Mouse (Mus musculus): ENCODE results near the gene Hipk3. TPM values are rescaled to one million over a fixed set of nuclear protein-coding genes. Genes with fewer than 3 reads are reported as not detected.

Gene Hipk3
- polyA plus RNA-seq, 1 experiment from 2014 or later, result 6.3 TPM

DNA sequence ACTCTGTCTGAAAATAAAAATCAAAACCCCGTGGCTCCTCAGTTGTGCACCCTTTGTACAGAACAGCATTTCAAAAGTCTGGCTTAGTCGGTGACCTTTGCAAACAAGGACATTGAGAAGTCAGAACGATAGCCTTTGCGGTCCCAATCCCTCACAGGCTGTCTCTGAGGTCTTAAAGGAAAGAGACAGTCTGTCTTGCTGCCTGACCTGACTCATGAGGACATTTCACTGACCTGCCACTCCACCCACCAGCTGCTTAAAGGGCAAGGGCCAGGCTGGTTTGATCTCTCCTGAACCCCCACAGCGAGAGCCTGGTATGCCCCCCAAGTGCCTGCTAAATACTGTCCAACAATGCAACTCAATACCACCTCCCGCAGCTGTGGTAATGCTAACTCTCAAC is 90.2 kb downstream of the Hipk3 start:
- Histone ChIP-seq H3K9ac (replicated peaks) (no peak overlapping the region), H3K4me2 (ENCODE audit: low read depth, low read length) (no peak overlapping the region), H3K27me3 (ENCODE audit: insufficient read depth, low read length) (peaks cover 20% of the 10 kb centered on the region), H3K4me3 (ENCODE audit: low read depth, low read length) (no peak overlapping the region), H3K9me3 (ENCODE audit: low read length) (0 out of 2 replicates have a peak, but pooled peaks cover 2% of the 10 kb centered on the region), H3K4me1 (ENCODE audit: insufficient read depth) (no peaks in the 10 kb centered on the region), H3K27ac (ENCODE audit: low read depth) (no peak overlapping the region), H3K36me3 (replicated peaks; ENCODE audit: insufficient read depth, low read length) (no peaks in the 10 kb centered on the region)
- ATAC-seq (no peak), DNase-seq (no peak)
- WGBS (ENCODE audit: insufficient replicate concordance), result 83% methylated on average over 6 of the region's 6 CpGs
- TF ChIP-seq EP300 (IDR thresholded peaks at IDR 0.05; ENCODE audit: low read depth), result no peak
- no peak for TF ChIP-seq CTCF (IDR thresholded peaks at IDR 0.05; ENCODE audit: low read depth)

DNA sequence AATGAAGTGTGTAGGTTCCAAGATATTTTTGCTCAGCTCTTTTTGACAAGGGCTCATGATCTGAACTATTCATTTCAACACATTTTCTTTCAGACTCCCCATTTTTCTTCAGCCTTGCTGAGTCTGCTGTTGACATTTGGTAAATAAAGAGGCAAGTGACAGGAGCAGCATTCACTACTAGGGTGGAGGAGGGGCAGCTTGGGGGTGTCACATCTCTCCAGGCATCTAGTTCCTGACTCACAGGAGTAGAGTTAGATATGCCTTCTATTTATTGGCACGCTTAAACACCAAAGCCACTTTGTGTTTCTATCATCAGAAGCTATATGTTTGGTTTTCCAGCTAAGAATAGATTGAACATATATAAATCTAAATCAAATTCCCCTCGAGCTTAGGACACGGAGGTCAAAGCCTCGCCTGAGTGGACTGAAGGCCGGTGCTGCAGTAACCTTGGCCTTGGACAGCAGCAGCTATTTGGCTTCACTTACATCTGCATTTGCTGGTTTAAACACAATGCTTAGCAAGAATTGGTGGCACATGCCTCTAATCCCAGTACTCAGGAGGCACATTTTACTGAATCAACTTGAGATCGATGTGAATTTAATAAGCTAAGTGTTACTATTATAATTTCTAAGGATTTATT is 95.5 kb downstream of the Hipk3 start:
- ATAC-seq (no peak), DNase-seq (no peak)
- Histone ChIP-seq H3K36me3 (replicated peaks; ENCODE audit: insufficient read depth, low read length) (no peaks in the 10 kb centered on the region), H3K4me3 (ENCODE audit: low read depth, low read length) (no peak overlapping the region), H3K27ac (ENCODE audit: low read depth) (no peak overlapping the region), H3K4me2 (ENCODE audit: low read depth, low read length) (no peak overlapping the region), H3K4me1 (ENCODE audit: insufficient read depth) (no peaks in the 10 kb centered on the region), H3K9ac (replicated peaks) (no peak overlapping the region), H3K27me3 (ENCODE audit: insufficient read depth, low read length) (no peaks in the 10 kb centered on the region), H3K9me3 (ENCODE audit: low read length) (0 out of 2 replicates have a peak, but pooled peaks cover 2% of the 10 kb centered on the region)
- 70% methylated on average over 6 of the region's 6 CpGs for WGBS (ENCODE audit: insufficient replicate concordance)
- no peak for TF ChIP-seq EP300 (IDR thresholded peaks at IDR 0.05; ENCODE audit: low read depth)
- no peak for TF ChIP-seq CTCF (IDR thresholded peaks at IDR 0.05; ENCODE audit: low read depth)

DNA sequence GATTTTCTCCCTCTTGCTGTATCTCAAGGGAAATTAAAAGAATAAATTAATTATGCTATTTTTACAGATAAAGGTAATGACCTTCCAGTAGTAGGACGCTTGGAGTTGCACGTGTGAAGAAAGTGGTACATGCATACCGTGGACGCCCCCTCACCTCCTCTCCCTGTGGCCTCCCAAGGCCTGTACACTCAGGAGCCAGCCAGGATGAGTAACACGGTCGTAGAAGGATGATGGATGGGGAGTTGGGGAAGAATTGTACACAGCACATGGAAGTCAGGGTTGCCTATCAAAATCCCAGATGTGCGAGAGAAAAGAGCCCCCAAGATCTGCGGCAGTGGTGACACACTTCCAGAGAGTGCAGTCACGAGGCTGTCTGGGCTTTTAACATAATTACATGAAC is 98.3 kb downstream of the Hipk3 start:
- DNase-seq (no peak), ATAC-seq (no peak)
- Histone ChIP-seq H3K9ac (replicated peaks) (no peak overlapping the region), H3K36me3 (replicated peaks; ENCODE audit: insufficient read depth, low read length) (no peaks in the 10 kb centered on the region), H3K9me3 (ENCODE audit: low read length) (0 out of 2 replicates have a peak, but pooled peaks cover 2% of the 10 kb centered on the region), H3K27me3 (ENCODE audit: insufficient read depth, low read length) (no peaks in the 10 kb centered on the region), H3K4me1 (ENCODE audit: insufficient read depth) (no peaks in the 10 kb centered on the region), H3K4me2 (ENCODE audit: low read depth, low read length) (no peak overlapping the region), H3K4me3 (ENCODE audit: low read depth, low read length) (no peak overlapping the region), H3K27ac (ENCODE audit: low read depth) (no peak overlapping the region)
- 71% methylated on average over 9 of the region's 9 CpGs for WGBS (ENCODE audit: insufficient replicate concordance)
- TF ChIP-seq CTCF (IDR thresholded peaks at IDR 0.05; ENCODE audit: low read depth) (no peak), EP300 (IDR thresholded peaks at IDR 0.05; ENCODE audit: low read depth) (no peak)

DNA sequence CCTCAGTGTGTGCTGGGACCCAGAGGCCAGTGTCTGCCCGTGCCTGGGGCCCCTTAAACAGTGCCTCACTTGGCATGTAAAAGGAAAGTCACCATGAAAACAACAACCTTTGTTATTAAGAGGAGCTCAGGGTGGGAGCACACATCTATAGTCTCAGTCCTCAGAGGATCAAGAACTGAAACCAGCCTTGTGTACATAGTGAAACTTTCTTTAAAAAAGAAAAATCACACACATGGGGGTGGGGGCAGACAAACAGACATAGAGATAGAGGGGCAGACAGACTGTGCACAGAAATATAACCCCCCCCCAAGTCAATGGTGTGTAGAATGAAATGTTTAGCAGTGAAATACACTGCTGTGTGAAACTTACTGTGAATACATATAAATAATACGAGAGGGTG is 99.5 kb downstream of the Hipk3 start:
- no peak overlapping the region for H3K4me3 ChIP-seq (ENCODE audit: low read depth, low read length)
- no peak overlapping the region for H3K4me2 ChIP-seq (ENCODE audit: low read depth, low read length)
- DNase-seq (no peak), ATAC-seq (no peak)
- no peak overlapping the region for H3K27ac ChIP-seq (ENCODE audit: low read depth)
- 62% methylated on average over 2 of the region's 2 CpGs for WGBS (ENCODE audit: insufficient replicate concordance)
- no peaks in the 10 kb centered on the region for H3K27me3 ChIP-seq (ENCODE audit: insufficient read depth, low read length)
- H3K36me3 ChIP-seq (replicated peaks; ENCODE audit: insufficient read depth, low read length), result no peaks in the 10 kb centered on the region
- H3K9me3 ChIP-seq (ENCODE audit: low read length), result 0 out of 2 replicates have a peak, but pooled peaks cover under 1% of the 10 kb centered on the region
- no peak overlapping the region for H3K9ac ChIP-seq (replicated peaks)
- no peaks in the 10 kb centered on the region for H3K4me1 ChIP-seq (ENCODE audit: insufficient read depth)
- TF ChIP-seq CTCF (IDR thresholded peaks at IDR 0.05; ENCODE audit: low read depth), result no peak
- TF ChIP-seq EP300 (IDR thresholded peaks at IDR 0.05; ENCODE audit: low read depth), result no peak

DNA sequence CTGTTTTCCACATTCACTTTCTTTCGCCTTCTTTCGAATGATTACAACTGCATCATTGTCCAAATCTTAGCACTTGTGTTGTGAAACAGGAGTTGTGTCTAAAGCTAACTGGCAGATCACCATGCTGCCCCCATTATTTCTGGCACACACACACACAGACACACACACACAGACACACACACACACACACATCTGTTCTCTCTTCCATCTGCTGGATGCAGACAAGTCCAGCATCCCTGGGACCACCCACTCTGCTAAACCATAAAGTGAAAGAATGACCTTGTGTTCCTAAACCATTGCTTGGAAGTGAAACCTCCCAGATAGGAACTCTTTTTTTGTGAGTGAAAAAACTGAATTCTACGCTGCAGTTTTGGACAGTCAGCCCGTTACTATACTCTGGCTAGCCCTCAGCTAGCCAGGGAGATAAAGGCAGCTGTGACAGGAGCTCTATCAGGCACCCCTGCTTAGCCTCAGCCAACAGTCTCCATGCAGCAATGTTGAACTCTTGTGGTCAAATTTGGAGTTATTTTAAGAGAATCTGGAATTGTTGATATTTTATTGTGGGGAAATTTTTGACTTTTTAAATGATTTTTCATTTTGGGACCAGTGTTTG is 101.4 kb downstream of the Hipk3 start:
- H3K4me1 ChIP-seq (ENCODE audit: insufficient read depth), result no peaks in the 10 kb centered on the region
- H3K9me3 ChIP-seq (ENCODE audit: low read length), result no peaks in the 10 kb centered on the region
- ATAC-seq (no peak), DNase-seq (no peak)
- no peak overlapping the region for H3K4me2 ChIP-seq (ENCODE audit: low read depth, low read length)
- WGBS (ENCODE audit: insufficient replicate concordance), result 66% methylated on average over 4 of the region's 4 CpGs
- H3K9ac ChIP-seq (replicated peaks), result no peak overlapping the region
- no peak overlapping the region for H3K27ac ChIP-seq (ENCODE audit: low read depth)
- H3K27me3 ChIP-seq (ENCODE audit: insufficient read depth, low read length), result no peaks in the 10 kb centered on the region
- no peak for TF ChIP-seq CTCF (IDR thresholded peaks at IDR 0.05; ENCODE audit: low read depth)
- TF ChIP-seq EP300 (IDR thresholded peaks at IDR 0.05; ENCODE audit: low read depth), result no peak
- H3K36me3 ChIP-seq (replicated peaks; ENCODE audit: insufficient read depth, low read length), result no peaks in the 10 kb centered on the region
- no peak overlapping the region for H3K4me3 ChIP-seq (ENCODE audit: low read depth, low read length)

DNA sequence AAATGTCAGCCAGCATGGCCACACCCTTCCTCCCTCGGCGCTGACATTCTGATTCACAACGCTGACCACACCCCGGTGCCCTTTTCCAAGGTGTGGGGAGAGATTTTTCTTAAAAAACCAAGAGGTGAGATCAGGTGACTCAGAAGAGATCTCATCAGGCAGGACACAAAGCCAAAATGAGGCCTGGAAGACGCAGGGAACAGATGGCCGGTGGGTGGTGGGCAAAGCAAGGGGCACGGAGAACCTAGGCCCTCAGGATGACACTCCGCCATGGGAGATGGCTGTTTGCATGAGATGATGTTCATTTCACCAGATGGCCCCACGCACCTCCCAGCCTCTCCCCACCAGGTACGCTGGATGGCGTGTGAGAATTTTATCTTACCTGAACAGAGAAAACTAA is 105.0 kb downstream of the Hipk3 start:
- Histone ChIP-seq H3K4me3 (ENCODE audit: low read depth, low read length) (no peak overlapping the region), H3K36me3 (replicated peaks; ENCODE audit: insufficient read depth, low read length) (no peaks in the 10 kb centered on the region), H3K4me1 (ENCODE audit: insufficient read depth) (no peaks in the 10 kb centered on the region), H3K9ac (replicated peaks) (no peak overlapping the region), H3K9me3 (ENCODE audit: low read length) (no peaks in the 10 kb centered on the region), H3K27ac (ENCODE audit: low read depth) (no peak overlapping the region), H3K27me3 (ENCODE audit: insufficient read depth, low read length) (no peaks in the 10 kb centered on the region), H3K4me2 (ENCODE audit: low read depth, low read length) (no peak overlapping the region)
- DNase-seq, result no peak
- WGBS (ENCODE audit: insufficient replicate concordance), result 81% methylated on average over 11 of the region's 11 CpGs
- no peak for TF ChIP-seq EP300 (IDR thresholded peaks at IDR 0.05; ENCODE audit: low read depth)
- no peak for TF ChIP-seq CTCF (IDR thresholded peaks at IDR 0.05; ENCODE audit: low read depth)
- ATAC-seq, result no peak
